Mouse (Mus musculus) hematopoietic stem cell, adult 5-6 weeks (primary cell): ENCODE results near the gene Kif21b. TPM values are rescaled to one million over a fixed set of nuclear protein-coding genes. Genes with fewer than 3 reads are reported as not detected.

Experiments
- ATAC-seq, 2 experiments: fragments of 125-278 bp in 1 of 2; replicated peaks in 1 of 2; 2 replicates each; pipeline ENCODE4 v1.8.0; 2016 to 2017; ENCODE audit warnings: inconsistent platforms in 2 of 2, mild to moderate bottlenecking in 2 of 2, moderate number of reproducible peaks in 2 of 2, low read depth in 1 of 2, moderate TSS enrichment in 1 of 2; ENCODE audit not compliant: low FRiP score in 2 of 2, poor library complexity in 2 of 2, severe bottlenecking in 2 of 2, insufficient read depth in 1 of 2, low TSS enrichment in 1 of 2
- total RNA-seq: library from RNA; stranded (forward); fragments of 172-1452, 232-1000 nt; gene quantifications from 2 replicates; pipeline ENCODE4 v1.2.3, GENCODE M21; 2017

Kif21b gene
- total RNA-seq, 1 experiment from 2014 or later, result 19.9 TPM

DNA sequence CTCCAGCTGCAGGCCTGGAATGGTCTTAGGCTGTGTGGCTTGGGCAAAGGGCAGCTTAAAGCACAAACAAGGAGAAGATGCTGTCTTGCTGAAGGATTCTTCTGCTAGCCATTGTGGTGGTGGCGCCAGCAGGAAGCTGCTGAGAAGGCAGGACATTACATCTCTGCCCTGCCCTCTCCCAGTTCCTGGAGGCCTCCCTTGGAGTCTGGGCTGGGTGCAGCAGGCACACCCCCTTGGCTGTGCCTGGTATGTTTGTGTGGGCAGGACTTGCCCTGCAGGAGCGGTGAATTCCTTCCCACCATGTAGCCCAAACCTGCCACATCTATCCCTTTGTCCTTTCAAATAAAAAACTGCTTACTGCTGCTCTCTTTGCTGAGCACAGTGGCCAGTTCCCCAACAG, 45.9 kb downstream of the Kif21b start:
- no peak for ATAC-seq

DNA sequence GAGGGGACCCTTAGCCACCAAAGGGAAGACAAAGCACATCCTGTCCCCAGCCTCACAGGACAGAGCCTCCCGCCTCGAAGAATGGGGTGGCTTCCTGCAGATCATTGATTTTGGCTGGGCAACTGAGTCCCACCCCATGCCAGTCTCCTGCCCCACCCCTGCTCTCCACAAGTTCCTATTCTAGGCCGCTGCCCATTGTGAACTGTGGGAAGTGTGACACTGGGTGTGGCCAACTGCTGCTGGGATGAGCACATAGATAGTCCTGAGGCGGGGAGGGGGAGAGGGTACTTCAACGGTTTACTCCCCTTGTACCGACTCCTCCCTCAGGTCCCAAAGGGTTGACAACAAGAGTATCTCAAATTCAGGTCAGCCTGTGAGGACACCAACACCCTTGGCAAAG, 47.6 kb downstream of the Kif21b start:
- ATAC-seq, result no peak

GRCm38 (mm10) chr1:136179511-136180001, 48.4 kb downstream of the Kif21b start:
- peak in 1 of 2 experiments; percentile 13; a peak in 1 of 4 replicates for ATAC-seq

GRCm38 (mm10) chr1:136190033-136190432, 58.8 kb downstream of the Kif21b start:
- no peak for ATAC-seq

DNA sequence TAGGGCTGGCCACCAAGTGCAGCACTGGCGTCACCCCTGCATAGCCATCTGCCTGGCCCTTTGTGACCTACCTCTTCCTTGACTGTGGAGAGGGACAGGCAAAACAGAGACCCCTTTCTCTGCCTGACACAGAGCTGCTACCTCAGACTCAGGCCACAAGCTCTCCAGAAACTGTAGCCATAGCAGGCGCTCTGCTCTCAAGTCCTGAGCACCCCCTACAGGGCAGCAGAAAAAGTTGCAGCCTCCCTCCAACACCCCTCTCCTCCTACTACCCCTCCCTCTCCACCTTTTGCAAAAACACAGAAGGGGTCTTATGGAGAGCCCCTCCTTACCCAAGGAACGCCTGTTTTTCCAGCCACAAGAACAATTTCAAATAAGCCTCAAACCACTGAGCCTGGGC, 81.6 kb downstream of the Kif21b start, which contains the start of gene Mroh3:
Mroh3 (minus strand) TSS at position 26 of the 400 bp plus-strand sequence.
- peak; percentile 75 to 81; a peak in 3 of 4 replicates for ATAC-seq

- ATAC-seq, result no peak
Observed at GRCm38 (mm10) chr1:136214304-136214703, 83.1 kb downstream of the Kif21b start.

DNA sequence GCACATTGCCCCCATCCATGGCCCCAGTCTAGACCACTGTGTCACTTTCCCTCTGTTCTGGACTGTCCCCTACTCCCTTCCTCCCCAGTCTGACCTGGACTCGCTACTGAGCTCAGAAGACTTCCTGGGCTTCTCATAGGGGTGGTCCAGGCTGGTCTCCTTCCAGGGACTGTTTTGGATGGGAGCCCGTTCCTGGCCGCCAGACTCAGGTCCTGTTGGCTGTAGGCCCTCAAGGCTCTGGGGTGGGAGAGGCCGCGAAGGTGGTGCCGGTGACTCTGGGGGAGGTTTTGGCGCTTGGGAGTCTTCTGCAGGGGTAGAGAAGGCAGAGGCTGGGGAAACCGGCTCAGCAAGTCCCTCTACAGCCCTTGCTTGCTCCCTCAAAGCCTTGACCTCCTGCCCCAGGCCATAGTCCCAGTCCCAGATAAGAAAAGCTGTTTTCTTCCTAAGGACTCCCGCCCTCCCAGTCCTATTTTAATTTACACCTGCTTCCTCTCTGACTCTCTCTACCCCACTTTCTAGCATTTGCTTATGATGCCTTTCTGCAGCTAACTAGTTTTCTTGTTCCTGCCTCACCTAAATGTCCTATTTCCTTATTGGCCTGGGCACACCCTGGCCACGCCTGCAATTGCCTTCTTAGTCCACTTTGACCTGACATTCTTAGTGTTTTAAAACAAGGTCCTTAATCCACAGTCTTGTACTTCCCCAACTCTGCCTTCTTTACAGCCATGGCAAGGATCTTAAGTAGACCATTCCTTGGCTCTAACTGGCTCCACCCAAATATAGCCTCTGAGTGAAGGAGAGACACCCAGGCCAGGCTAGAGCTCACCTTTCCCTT, 89.1 kb downstream of the Kif21b start:
- ATAC-seq, result no peak

DNA sequence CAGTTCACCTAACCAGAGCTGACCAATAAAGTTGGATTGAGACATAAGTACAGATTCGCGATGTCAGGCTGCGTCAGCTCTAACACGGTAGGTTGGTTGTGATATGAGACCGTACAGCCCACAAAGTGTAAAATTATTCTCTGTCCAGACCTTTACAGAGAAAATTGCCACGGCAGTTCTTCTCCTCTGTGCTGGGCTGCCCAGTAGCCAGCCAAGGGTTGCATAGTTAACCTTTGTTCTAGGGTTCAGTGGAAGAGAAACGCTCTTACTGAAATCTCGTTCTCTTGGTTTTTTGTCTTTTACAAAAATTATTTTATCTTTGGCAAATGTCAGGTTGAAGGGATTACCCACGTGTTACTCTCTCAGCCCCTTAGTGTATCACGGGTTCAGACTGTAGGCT, 91.2 kb downstream of the Kif21b start:
- no peak for ATAC-seq

DNA sequence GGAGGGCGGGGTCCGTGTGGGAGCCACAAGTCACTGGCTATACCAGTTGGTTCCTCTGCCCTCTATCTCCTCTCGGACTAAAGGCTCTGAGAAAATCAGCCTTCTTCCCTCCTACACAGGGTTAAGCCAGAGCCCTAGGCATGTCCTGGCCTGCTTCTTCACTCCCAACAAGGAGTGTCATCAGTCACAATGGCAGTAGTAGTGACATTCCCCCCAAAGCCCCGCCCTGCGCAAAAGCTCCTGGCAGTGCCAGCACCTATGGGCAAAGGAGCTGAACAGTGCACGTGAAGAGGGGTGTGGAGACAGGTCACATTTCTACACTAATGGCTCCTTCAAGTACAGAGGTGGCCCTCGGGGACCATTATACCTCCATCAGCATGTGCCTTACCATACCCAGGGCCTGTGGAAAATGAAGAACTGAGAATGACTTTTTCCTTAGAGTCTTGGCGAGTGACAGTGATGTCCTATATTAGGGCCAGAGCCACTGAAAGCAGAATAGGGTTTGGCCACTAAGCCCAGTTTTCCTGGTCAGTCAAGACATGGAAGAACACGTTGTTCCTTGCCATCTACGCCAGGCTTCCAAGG, 92.7 kb downstream of the Kif21b start:
- no peak for ATAC-seq

- ATAC-seq, result no peak
Observed at GRCm38 (mm10) chr1:136225846-136226245, 94.7 kb downstream of the Kif21b start.

- no peak for ATAC-seq
Observed at GRCm38 (mm10) chr1:136226626-136227025, 95.4 kb downstream of the Kif21b start.

Other genes starting within 250 kb of the Kif21b start
- not detected in 2 replicates for gene Pkp1, start 212.2 kb upstream of the Kif21b start, total RNA-seq
- gene Igfn1, start 125.0 kb upstream of the Kif21b start, total RNA-seq, result not detected in 2 replicates
- 17.3 and 33.3 TPM in 2 replicates for gene Tmem9, start 123.2 kb upstream of the Kif21b start, total RNA-seq
- not detected in 2 replicates for gene Ascl5, start 80.6 kb upstream of the Kif21b start, total RNA-seq
- gene Cacna1s, start 78.6 kb upstream of the Kif21b start, total RNA-seq, result 1.6 TPM in 1 of 2 replicates, not detected in the other
- not detected in 2 replicates for gene Mroh3, start 81.4 kb downstream of the Kif21b start, total RNA-seq
- gene Inava, start 102.9 kb downstream of the Kif21b start, total RNA-seq, result 1.2 TPM in 1 of 2 replicates, not detected in the other
- not detected in 2 replicates for gene Gpr25, start 129.5 kb downstream of the Kif21b start, total RNA-seq
- gene Camsap2, start 214.7 kb downstream of the Kif21b start, total RNA-seq, result 19.1 and 22.9 TPM in 2 replicates